Mouse (Mus musculus) heart, postnatal 0 days (tissue): ENCODE measurements around the gene Plcg2.

Experiments
- CTCF ChIP-seq: IDR thresholded peaks from 2 replicates; pipeline ENCODE4 v1.5.1; 2016; ENCODE audit warnings: antibody characterized with exemption, control low read depth, low read depth
- EP300 ChIP-seq: IDR thresholded peaks from 2 replicates; pipeline ENCODE4 v1.6.1; 2016; ENCODE audit warnings: antibody characterized with exemption, low read depth

DNA sequence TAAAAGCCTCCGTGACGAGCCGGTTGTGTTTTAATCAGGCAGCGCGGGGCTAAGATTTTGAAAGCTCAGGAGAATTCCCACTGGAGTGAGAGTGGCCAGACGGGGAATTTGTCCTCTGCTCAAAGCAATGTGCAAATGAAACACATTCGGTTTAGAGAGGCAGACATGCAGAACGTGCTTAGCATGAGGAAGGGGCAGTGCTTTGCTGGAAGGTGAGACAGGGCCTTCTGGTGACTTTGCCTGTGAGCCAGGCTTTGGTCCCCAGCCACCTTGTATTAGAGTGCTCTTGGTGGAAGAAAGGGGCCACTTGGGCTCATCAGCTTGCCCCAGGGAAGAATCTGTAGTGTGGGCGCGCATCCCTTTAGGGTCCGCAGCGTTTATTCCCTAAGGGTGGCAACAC, 106.0 kb downstream of the Plcg2 start:
- TF ChIP-seq CTCF (no peak), EP300 (no peak)
